Mouse (Mus musculus) hindbrain, embryonic 16.5 days (tissue): ENCODE data around the gene Dmkn. TPM values are rescaled to one million over a fixed set of nuclear protein-coding genes. Genes with fewer than 3 reads are reported as not detected.
"Not testable (repeated sequence)": the region's sequence is repeated elsewhere in the genome, so short reads cannot be mapped to it uniquely, and the experiment has no call there.

ENCODE experiments used
- ATAC-seq: fragments of 200-750 bp; cut with Nextera tagmentation; 2 replicates; pipeline ENCODE4 v1.8.0; 2017; ENCODE audit warnings: moderate TSS enrichment, moderate library complexity
- H3K27ac ChIP-seq: fragments of 300-500 bp; sonication (generic); 2 replicates; pipeline ENCODE4 v1.5.1; 2014; ENCODE audit warnings: low read depth, mild to moderate bottlenecking, control low read depth, low read length, moderate library complexity
- H3K27me3 ChIP-seq: fragments of 300-500 bp; sonication (generic); replicated peaks from 2 replicates; pipeline ENCODE4 v1.6.1; 2014; ENCODE audit warnings: low read length; ENCODE audit not compliant: control insufficient read depth, insufficient read depth
- H3K36me3 ChIP-seq: fragments of 300-500 bp; sonication (generic); 2 replicates; pipeline ENCODE4 v1.6.1; 2014; ENCODE audit warnings: mild to moderate bottlenecking, low read length, moderate library complexity, mixed read lengths; ENCODE audit not compliant: control insufficient read depth, insufficient read depth
- H3K4me1 ChIP-seq: fragments of 300-500 bp; sonication (generic); 2 replicates; pipeline ENCODE4 v1.6.1; 2014; ENCODE audit warnings: low read depth, low read length; ENCODE audit not compliant: control insufficient read depth, insufficient read depth
- H3K4me2 ChIP-seq: fragments of 300-500 bp; sonication (generic); 2 replicates; pipeline ENCODE4 v1.6.1; 2014; ENCODE audit warnings: mild to moderate bottlenecking, low read length, control low read depth, moderate library complexity
- H3K4me3 ChIP-seq: fragments of 300-500 bp; sonication (generic); 2 replicates; pipeline ENCODE4 v1.5.1; 2014; ENCODE audit warnings: mild to moderate bottlenecking, low read length, control low read depth, moderate library complexity
- H3K9ac ChIP-seq: fragments of 300-500 bp; sonication (generic); 2 replicates; pipeline ENCODE4 v1.6.1; 2014; ENCODE audit warnings: low read depth, mild to moderate bottlenecking, control low read depth, low read length, moderate library complexity
- H3K9me3 ChIP-seq: fragments of 300-500 bp; sonication (generic); 2 replicates; pipeline ENCODE4 v1.6.1; 2014; ENCODE audit warnings: mild to moderate bottlenecking, low read length, moderate library complexity; ENCODE audit not compliant: control insufficient read depth
- WGBS: fragments of 180-500 bp; shearing (Covaris S2); extraction: QIAGEN DNeasy Blood & Tissue Kit; methylation state at CpG from one replicate; pipeline ENCODE4 v1.1.7; 2014; 5-methylcytosine and 5-hydroxymethylcytosine counted together
- polyA plus RNA-seq: library from polyadenylated mRNA; unstranded; fragments of >200 nt; fragmentation: Nextera tagmentation; extraction: Ambion mirVana; gene quantifications from 2 replicates; pipeline ENCODE4 v1.2.1, GENCODE M21; 2015

Dmkn gene
- polyA plus RNA-seq, 1 experiment from 2014 or later = 1.8 TPM

GRCm38 (mm10) chr7:30729396-30730063 lies 34.0 kb upstream of the Dmkn start, which contains the start of gene Tmem147:
Gene Tmem147 (minus strand): TSS chr7:30729540.
- Histone ChIP-seq H3K4me1 (peaks cover 22% of the 10 kb centered on the region), H3K4me2 (peak within 1 kb of the TSS; percentile 88), H3K9ac (peak within 1 kb of the TSS; percentile 97), H3K27ac (peak within 1 kb of the TSS; percentile 89), H3K9me3 (no peaks in the 10 kb centered on the region), H3K27me3 (no peaks in the 10 kb centered on the region), H3K4me3 (peak within 1 kb of the TSS; percentile 89), H3K36me3 (peaks cover 23% of the 10 kb centered on the region)
- peak; percentile 97 for ATAC-seq
- WGBS = under 1% methylated on average over 59 of the region's 60 CpGs

GRCm38 (mm10) chr7:30730064-30730722 lies 33.4 kb upstream of the Dmkn start:
- Histone ChIP-seq H3K27ac (peak overlapping the region; percentile 89), H3K4me1 (peaks cover 22% of the 10 kb centered on the region), H3K9ac (peak overlapping the region; percentile 97), H3K36me3 (peaks cover 26% of the 10 kb centered on the region), H3K4me3 (peak overlapping the region; percentile 89), H3K4me2 (peak overlapping the region; percentile 88)
- 13% methylated on average over 9 of the region's 22 CpGs for WGBS
- H3K27me3 ChIP-seq, H3K9me3 ChIP-seq: not testable (repeated sequence)
- ATAC-seq = 0 out of 2 replicates have a peak, but pooled peaks have one; percentile 1

GRCm38 (mm10) chr7:30736211-30736610 lies 27.3 kb upstream of the Dmkn start:
- Histone ChIP-seq H3K36me3 (peaks cover 26% of the 10 kb centered on the region), H3K9ac (no peak overlapping the region), H3K27me3 (no peaks in the 10 kb centered on the region), H3K4me3 (no peak overlapping the region), H3K4me2 (no peak overlapping the region), H3K9me3 (no peaks in the 10 kb centered on the region), H3K4me1 (peaks cover 5% of the 10 kb centered on the region), H3K27ac (no peak overlapping the region)
- whole genome bisulfite sequencing = 91% methylated on average over 3 of the region's 3 CpGs
- ATAC-seq = no peak

- not testable (repeated sequence) for H3K36me3 ChIP-seq, ATAC-seq, H3K27ac ChIP-seq, H3K4me2 ChIP-seq, H3K4me3 ChIP-seq, H3K4me1 ChIP-seq, H3K9ac ChIP-seq, H3K9me3 ChIP-seq, H3K27me3 ChIP-seq
- 90% methylated on average over 2 of the region's 2 CpGs for WGBS
These were observed 21.0 kb upstream of the Dmkn start for GRCm38 (mm10) chr7:30742570-30742969.

- not testable (repeated sequence) for H3K4me3 ChIP-seq, H3K9ac ChIP-seq, H3K27me3 ChIP-seq, H3K36me3 ChIP-seq, H3K4me2 ChIP-seq, H3K9me3 ChIP-seq, H3K27ac ChIP-seq, ATAC-seq, H3K4me1 ChIP-seq
- WGBS = no CpG with 5 or more reads among the region's 4 CpGs
These were observed 19.9 kb upstream of the Dmkn start, which contains the start of gene Gapdhs for GRCm38 (mm10) chr7:30743617-30744016. Gene Gapdhs (minus strand): TSS chr7:30743681.

- no peak for ATAC-seq
- WGBS = 49% methylated on average over 4 of the region's 4 CpGs
These were observed 19.4 kb upstream of the Dmkn start for GRCm38 (mm10) chr7:30744022-30744598.

GRCm38 (mm10) chr7:30747525-30748204 lies 15.9 kb upstream of the Dmkn start:
- H3K4me2 ChIP-seq = no peak overlapping the region
- H3K4me3 ChIP-seq = no peak overlapping the region
- H3K9me3 ChIP-seq = no peaks in the 10 kb centered on the region
- H3K27ac ChIP-seq = no peak overlapping the region
- H3K27me3 ChIP-seq = no peaks in the 10 kb centered on the region
- no peaks in the 10 kb centered on the region for H3K4me1 ChIP-seq
- 88% methylated on average over 7 of the region's 7 CpGs for WGBS
- H3K9ac ChIP-seq = no peak overlapping the region
- no peak for ATAC-seq
- no peaks in the 10 kb centered on the region for H3K36me3 ChIP-seq

More at GRCm38 (mm10) chr7:30744022-30744598, 19.4 kb upstream of the Dmkn start:
- H3K4me1 ChIP-seq = no peaks in the 10 kb centered on the region
- no peaks in the 10 kb centered on the region for H3K9me3 ChIP-seq
- H3K4me3 ChIP-seq = no peak overlapping the region
- no peaks in the 10 kb centered on the region for H3K36me3 ChIP-seq
- no peak overlapping the region for H3K9ac ChIP-seq
- no peak overlapping the region for H3K4me2 ChIP-seq
- H3K27me3 ChIP-seq = no peaks in the 10 kb centered on the region
- no peak overlapping the region for H3K27ac ChIP-seq

- Histone ChIP-seq H3K9me3 (peaks cover 1% of the 10 kb centered on the region; the same call in 1 of the 2 replicates), H3K27ac (no peak overlapping the region), H3K4me2 (no peak overlapping the region), H3K4me1 (no peaks in the 10 kb centered on the region), H3K27me3 (no peaks in the 10 kb centered on the region), H3K9ac (no peak overlapping the region), H3K4me3 (no peak overlapping the region), H3K36me3 (peaks cover 2% of the 10 kb centered on the region)
- no peak for ATAC-seq
- WGBS = 92% methylated on average over 12 of the region's 13 CpGs
These were observed 13.5 kb upstream of the Dmkn start for GRCm38 (mm10) chr7:30749824-30750606.
